Mouse (Mus musculus): ENCODE results near the gene Cbarp. TPM values are rescaled to one million over a fixed set of nuclear protein-coding genes. Genes with fewer than 3 reads are reported as not detected.

Gene Cbarp
- polyA plus RNA-seq, 1 experiment from 2014 or later = 10.1 TPM

DNA sequence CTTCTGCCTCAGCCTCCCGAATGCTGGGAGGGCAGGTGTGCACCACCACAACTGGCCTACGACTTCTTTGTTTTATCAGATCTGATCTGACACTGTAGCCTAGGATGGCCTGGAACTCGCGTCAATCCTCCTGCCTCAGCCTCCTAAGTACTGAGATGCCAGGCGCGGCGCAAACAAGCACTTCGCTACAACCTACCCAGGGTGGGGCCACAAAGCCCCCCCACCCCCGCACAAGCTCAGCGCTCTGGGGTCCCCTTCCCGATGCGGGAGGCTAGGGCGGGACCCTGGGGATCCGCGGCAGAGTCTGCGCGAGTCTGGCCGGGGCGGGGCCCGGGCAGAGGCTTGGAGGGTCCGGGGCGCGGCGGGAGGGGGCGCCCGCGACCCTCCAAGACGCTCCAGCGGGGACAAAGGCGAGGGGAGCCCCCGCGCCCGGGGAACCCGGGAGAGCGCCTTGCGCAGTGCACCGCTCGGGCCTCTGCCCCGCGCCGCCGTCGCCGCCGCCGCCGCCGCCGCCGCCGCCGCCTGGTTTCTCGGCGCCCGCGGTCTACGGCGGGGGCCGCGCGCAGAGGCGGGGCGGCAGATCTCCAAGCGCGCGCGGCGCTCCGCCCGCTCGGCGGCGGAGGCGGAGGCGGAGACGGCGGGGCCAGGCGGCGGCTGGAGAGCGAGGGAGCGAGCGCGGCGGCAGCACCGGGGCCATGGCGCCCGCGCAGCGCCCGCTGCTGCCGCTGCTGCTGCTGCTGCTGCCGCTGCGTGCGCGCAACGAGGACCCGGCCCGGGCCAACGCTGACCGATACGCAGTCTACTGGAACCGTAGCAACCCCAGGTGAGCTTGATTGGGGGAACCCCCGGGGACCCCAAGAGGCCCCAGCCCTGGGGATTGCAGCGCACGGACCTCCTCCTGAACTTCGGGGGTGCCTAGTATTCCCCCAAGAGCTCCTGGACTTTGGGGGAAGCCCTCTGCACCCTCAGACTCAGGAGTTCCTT lies 38.7 kb upstream of the Cbarp start, which contains the start of gene Efna2:
Efna2 (plus strand) TSS at position 415 of the 984 bp plus-strand sequence.
- ATAC-seq (ENCODE audit: insufficient number of reproducible peaks, insufficient read depth, low FRiP score, low read depth) = peak; percentile 62; the same call in 1 of the 2 replicates
- Histone ChIP-seq H3K4me3 (ENCODE audit: low read depth, low read length) (peak within 1 kb of the TSS; percentile 66), H3K27ac (ENCODE audit: low read length) (peak within 1 kb of the TSS; percentile 55), H3K9me3 (ENCODE audit: control insufficient read depth, low read depth, low read length) (no peaks in the 10 kb centered on the region), H3K4me2 (replicated peaks; ENCODE audit: low read depth, low read length) (peak within 1 kb of the TSS; percentile 79), H3K9ac (replicated peaks; ENCODE audit: low read depth, low read length) (peak within 1 kb of the TSS; percentile 89), H3K27me3 (ENCODE audit: control insufficient read depth, insufficient read depth, low read length) (no peaks in the 10 kb centered on the region), H3K36me3 (ENCODE audit: control insufficient read depth, insufficient read depth, low read length) (peaks cover 6% of the 10 kb centered on the region), H3K4me1 (ENCODE audit: control insufficient read depth, insufficient read depth, low read length) (peaks cover 12% of the 10 kb centered on the region; the same call in 1 of the 2 replicates)
- WGBS = 2% methylated on average over 66 of the region's 106 CpGs

DNA sequence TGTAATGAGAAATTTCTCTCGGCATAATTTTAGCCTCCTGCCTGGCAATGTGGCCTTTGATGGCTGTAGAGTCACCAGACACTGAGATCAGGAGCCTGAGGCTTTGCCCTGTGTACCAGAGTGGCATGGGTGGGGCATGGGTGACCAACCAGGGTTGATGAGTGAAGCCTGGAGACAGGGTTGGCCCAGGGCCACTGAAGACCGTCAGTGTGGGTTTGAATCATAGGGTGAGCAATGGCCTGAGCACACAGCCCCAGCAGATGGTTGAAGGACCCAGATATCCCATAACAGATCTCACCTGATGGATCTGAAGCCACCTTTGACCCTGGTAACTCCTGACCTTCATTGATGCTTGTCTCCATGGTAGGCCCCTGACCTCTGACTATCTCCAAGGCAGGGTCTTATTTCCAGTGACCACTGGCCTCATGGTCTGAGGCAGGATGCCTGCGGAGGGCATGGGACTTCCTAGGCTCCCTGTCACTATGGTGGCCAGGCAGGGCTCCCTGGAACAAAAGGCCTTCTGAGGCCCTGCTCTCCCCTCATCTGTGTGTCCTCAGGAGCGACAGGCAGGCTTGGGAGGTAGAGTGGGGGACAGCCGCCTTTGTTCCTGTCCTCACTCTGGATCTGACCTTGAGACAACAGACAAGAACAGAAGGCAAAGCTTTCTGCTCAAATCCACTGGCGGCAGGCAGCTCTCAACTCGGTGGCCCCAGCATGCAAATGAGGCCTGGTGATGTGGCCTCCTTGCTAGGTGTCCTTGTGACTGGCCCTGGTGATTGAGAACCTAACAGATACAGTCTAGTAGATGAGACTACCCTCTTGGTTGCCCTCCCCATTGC lies 37.0 kb upstream of the Cbarp start:
- Histone ChIP-seq H3K4me2 (replicated peaks; ENCODE audit: low read depth, low read length) (no peak overlapping the region), H3K9ac (replicated peaks; ENCODE audit: low read depth, low read length) (no peak overlapping the region), H3K27ac (ENCODE audit: low read length) (no peak overlapping the region), H3K36me3 (ENCODE audit: control insufficient read depth, insufficient read depth, low read length) (peaks cover 6% of the 10 kb centered on the region), H3K4me1 (ENCODE audit: control insufficient read depth, insufficient read depth, low read length) (peaks cover 12% of the 10 kb centered on the region; the same call in 1 of the 2 replicates), H3K9me3 (ENCODE audit: control insufficient read depth, low read depth, low read length) (no peaks in the 10 kb centered on the region), H3K4me3 (ENCODE audit: low read depth, low read length) (no peak overlapping the region), H3K27me3 (ENCODE audit: control insufficient read depth, insufficient read depth, low read length) (no peaks in the 10 kb centered on the region)
- 62% methylated on average over 7 of the region's 7 CpGs for WGBS
- no peak for ATAC-seq (ENCODE audit: insufficient number of reproducible peaks, insufficient read depth, low FRiP score, low read depth)

DNA sequence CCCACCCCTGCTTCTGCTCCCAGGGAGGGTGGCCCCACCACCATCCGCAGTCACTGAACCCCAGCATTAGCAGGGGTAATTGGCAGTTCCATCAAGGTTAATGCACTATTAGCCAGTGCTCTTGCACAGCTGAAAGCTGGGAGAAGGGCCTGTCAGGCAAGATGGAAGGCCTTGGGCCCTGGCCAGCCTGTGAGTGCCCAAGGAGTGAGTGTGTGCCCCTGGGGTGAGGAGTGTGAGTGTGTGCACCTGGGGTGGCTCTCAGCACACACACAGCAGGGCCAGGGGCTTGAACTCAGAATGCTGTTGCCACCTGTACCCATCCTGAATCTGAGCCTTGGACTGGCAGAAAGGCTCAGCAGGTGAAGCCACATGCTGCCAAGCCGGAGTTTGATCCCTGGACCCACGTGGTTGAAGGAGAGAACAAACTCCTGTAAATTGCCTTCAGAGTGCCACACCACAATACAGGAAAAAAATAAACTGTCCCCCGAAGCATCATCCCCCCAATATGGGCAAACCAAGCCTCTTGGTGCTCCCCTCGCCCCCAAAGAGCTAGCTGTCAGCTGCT lies 35.7 kb upstream of the Cbarp start:
- no peak overlapping the region for H3K4me3 ChIP-seq (ENCODE audit: low read depth, low read length)
- no peak overlapping the region for H3K4me2 ChIP-seq (replicated peaks; ENCODE audit: low read depth, low read length)
- H3K4me1 ChIP-seq (ENCODE audit: control insufficient read depth, insufficient read depth, low read length) = peaks cover 18% of the 10 kb centered on the region
- H3K27me3 ChIP-seq (ENCODE audit: control insufficient read depth, insufficient read depth, low read length) = no peaks in the 10 kb centered on the region
- WGBS = 78% methylated on average over 5 of the region's 5 CpGs
- H3K36me3 ChIP-seq (ENCODE audit: control insufficient read depth, insufficient read depth, low read length) = peaks cover 10% of the 10 kb centered on the region; the same call in 1 of the 2 replicates
- no peak for ATAC-seq (ENCODE audit: insufficient number of reproducible peaks, insufficient read depth, low FRiP score, low read depth)
- H3K27ac ChIP-seq (ENCODE audit: low read length) = no peak overlapping the region
- no peak overlapping the region for H3K9ac ChIP-seq (replicated peaks; ENCODE audit: low read depth, low read length)
- no peaks in the 10 kb centered on the region for H3K9me3 ChIP-seq (ENCODE audit: control insufficient read depth, low read depth, low read length)

DNA sequence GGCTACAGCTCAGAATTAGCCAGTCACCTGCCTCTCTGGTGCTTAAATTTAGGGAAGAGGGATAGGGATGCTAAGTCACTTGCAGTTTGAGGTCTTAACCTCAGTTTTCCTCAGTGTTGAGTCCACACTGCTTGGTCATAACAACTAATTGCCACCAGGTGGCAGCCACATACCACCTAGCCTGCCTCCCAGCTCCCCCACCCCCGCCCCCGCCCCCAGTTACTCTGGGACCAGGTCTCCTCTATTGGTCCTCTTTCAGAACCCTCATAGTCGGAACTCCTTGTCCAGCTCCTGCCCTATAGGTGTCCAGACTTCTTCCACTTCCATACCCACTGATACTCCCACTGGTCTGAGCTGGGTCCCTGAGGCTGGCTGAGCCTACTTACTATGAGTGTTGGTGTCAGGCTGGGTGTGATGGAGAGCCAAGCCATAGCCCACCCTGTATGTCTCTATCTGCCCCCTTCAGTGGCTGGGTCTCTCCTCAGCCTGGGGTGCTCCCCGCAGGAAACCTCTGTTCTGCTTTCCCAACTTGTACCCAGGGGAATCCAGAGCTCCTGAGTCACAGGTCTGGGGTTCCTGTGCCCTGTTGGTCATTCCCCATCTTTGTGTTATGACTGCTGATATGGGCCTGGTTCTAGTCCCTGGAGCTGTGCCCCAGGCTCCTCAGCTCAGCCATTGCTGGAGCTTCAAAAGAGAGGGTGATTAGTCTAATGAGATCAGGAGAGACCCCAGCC lies 35.1 kb upstream of the Cbarp start:
- 29% methylated on average over 4 of the region's 4 CpGs for WGBS
- Histone ChIP-seq H3K36me3 (ENCODE audit: control insufficient read depth, insufficient read depth, low read length) (peaks cover 16% of the 10 kb centered on the region), H3K4me3 (ENCODE audit: low read depth, low read length) (no peak overlapping the region), H3K9me3 (ENCODE audit: control insufficient read depth, low read depth, low read length) (no peaks in the 10 kb centered on the region), H3K4me1 (ENCODE audit: control insufficient read depth, insufficient read depth, low read length) (peaks cover 12% of the 10 kb centered on the region), H3K4me2 (replicated peaks; ENCODE audit: low read depth, low read length) (no peak overlapping the region), H3K27ac (ENCODE audit: low read length) (no peak overlapping the region), H3K9ac (replicated peaks; ENCODE audit: low read depth, low read length) (no peak overlapping the region), H3K27me3 (ENCODE audit: control insufficient read depth, insufficient read depth, low read length) (no peaks in the 10 kb centered on the region)
- ATAC-seq (ENCODE audit: insufficient number of reproducible peaks, insufficient read depth, low FRiP score, low read depth) = no peak

DNA sequence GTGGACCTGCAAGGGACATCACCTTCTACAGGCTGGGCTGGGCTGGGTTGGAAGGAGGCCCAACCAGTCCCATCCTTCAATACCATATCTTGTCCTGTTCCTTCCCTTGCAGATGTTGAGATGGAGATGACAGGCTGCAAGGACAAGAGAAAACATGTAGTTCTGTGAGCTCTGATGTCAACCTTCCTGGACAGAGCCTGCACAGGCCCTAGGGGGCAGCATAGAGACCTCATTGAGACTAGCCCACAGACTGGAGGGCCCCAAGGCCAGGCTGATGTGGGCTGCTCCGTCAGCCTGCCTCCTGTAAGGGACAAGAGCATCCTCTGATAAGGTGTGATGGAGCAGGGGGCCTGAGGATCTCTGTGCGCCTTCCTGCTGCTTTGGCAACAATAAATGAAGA lies 34.1 kb upstream of the Cbarp start:
- no peaks in the 10 kb centered on the region for H3K27me3 ChIP-seq (ENCODE audit: control insufficient read depth, insufficient read depth, low read length)
- H3K27ac ChIP-seq (ENCODE audit: low read length) = no peak overlapping the region
- no peak overlapping the region for H3K9ac ChIP-seq (replicated peaks; ENCODE audit: low read depth, low read length)
- H3K4me2 ChIP-seq (replicated peaks; ENCODE audit: low read depth, low read length) = no peak overlapping the region
- 62% methylated on average over 2 of the region's 2 CpGs for WGBS
- peaks cover 26% of the 10 kb centered on the region for H3K36me3 ChIP-seq (ENCODE audit: control insufficient read depth, insufficient read depth, low read length)
- no peak for ATAC-seq (ENCODE audit: insufficient number of reproducible peaks, insufficient read depth, low FRiP score, low read depth)
- H3K4me1 ChIP-seq (ENCODE audit: control insufficient read depth, insufficient read depth, low read length) = peaks cover 7% of the 10 kb centered on the region
- no peak overlapping the region for H3K4me3 ChIP-seq (ENCODE audit: low read depth, low read length)
- no peaks in the 10 kb centered on the region for H3K9me3 ChIP-seq (ENCODE audit: control insufficient read depth, low read depth, low read length)

DNA sequence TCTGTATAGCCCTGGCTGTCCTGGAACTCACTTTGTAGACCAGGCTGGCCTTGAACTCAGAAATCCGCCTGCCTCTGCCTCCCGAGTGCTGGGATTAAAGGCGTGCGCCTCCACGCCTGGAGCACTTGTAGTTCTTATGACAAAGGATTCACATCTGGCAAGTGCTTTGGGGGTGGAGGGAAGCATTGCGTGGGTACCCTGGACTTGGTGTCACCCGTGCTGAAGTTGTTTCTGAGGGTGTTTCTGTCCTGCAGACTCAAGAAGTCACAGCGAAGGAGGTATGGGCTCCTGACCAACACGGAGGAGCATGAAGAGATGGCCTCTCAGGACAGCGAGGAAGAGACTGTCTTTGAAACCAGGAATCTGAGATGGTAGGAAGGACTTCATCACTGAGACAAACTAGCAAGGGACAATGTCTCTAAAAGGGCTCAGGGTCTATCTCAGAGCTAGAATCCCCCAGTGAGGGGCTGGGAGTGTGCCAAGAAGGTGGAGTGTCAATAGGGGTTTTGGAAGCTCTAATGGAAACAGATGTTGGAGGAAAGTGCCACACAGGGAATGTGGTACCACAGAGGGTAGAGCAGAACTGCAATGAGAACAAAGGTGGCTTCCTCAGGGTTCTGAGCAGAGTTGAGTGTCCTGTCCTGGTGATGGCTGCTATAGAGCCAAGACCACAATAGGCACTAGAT lies 33.5 kb upstream of the Cbarp start:
- no peak overlapping the region for H3K27ac ChIP-seq (ENCODE audit: low read length)
- H3K4me2 ChIP-seq (replicated peaks; ENCODE audit: low read depth, low read length) = no peak overlapping the region
- no peaks in the 10 kb centered on the region for H3K9me3 ChIP-seq (ENCODE audit: control insufficient read depth, low read depth, low read length)
- no peak for ATAC-seq (ENCODE audit: insufficient number of reproducible peaks, insufficient read depth, low FRiP score, low read depth)
- peaks cover 13% of the 10 kb centered on the region for H3K4me1 ChIP-seq (ENCODE audit: control insufficient read depth, insufficient read depth, low read length)
- peaks cover 26% of the 10 kb centered on the region for H3K36me3 ChIP-seq (ENCODE audit: control insufficient read depth, insufficient read depth, low read length)
- 85% methylated on average over 10 of the region's 10 CpGs for WGBS
- no peak overlapping the region for H3K9ac ChIP-seq (replicated peaks; ENCODE audit: low read depth, low read length)
- H3K27me3 ChIP-seq (ENCODE audit: control insufficient read depth, insufficient read depth, low read length) = no peaks in the 10 kb centered on the region
- H3K4me3 ChIP-seq (ENCODE audit: low read depth, low read length) = no peak overlapping the region

DNA sequence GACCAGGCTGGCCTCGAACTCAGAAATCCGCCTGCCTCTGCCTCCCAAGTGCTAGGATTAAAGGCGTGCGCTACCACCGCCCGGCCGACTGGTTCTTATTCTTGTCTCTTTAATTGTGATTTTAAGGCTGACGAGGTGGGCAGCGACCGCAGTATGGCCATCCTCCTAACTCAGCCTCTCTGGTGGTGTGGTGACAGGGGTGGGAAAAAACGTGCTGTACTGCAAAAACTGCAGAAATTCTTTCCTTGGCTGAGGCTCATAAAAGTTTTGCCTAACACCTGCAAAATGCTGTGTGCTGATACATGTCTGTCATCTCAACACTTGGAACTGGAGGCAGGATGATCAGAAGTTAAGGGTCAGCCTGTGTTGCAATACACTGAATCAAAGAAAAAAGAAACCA lies 32.7 kb upstream of the Cbarp start:
- no peaks in the 10 kb centered on the region for H3K9me3 ChIP-seq (ENCODE audit: control insufficient read depth, low read depth, low read length)
- peak overlapping the region; percentile 50 for H3K4me2 ChIP-seq (replicated peaks; ENCODE audit: low read depth, low read length)
- ATAC-seq (ENCODE audit: insufficient number of reproducible peaks, insufficient read depth, low FRiP score, low read depth) = no peak
- peaks cover 20% of the 10 kb centered on the region for H3K4me1 ChIP-seq (ENCODE audit: control insufficient read depth, insufficient read depth, low read length)
- H3K36me3 ChIP-seq (ENCODE audit: control insufficient read depth, insufficient read depth, low read length) = peaks cover 26% of the 10 kb centered on the region
- H3K27me3 ChIP-seq (ENCODE audit: control insufficient read depth, insufficient read depth, low read length) = no peaks in the 10 kb centered on the region
- H3K4me3 ChIP-seq (ENCODE audit: low read depth, low read length) = peak overlapping the region; percentile 47; the same call in 1 of the 2 replicates
- WGBS = 16% methylated on average over 11 of the region's 11 CpGs
- H3K27ac ChIP-seq (ENCODE audit: low read length) = no peak overlapping the region; the same call in 1 of the 2 replicates
- peak overlapping the region; percentile 40; the same call in 1 of the 2 replicates for H3K9ac ChIP-seq (replicated peaks; ENCODE audit: low read depth, low read length)

Measured in stomach, embryonic 14.5 days (tissue).